Mouse (Mus musculus) liver (tissue): Measurements from ENCODE around the gene Ndufv2.
A peak's percentile ranks its signal among the peaks of the same experiment; 100 is the strongest.

Experiments
- DNase-seq: peaks from one replicate; pipeline ENCODE4 v3.0.0-alpha.2; 2020; ENCODE audit warnings: mixed read lengths

Gene Ndufv2

DNA sequence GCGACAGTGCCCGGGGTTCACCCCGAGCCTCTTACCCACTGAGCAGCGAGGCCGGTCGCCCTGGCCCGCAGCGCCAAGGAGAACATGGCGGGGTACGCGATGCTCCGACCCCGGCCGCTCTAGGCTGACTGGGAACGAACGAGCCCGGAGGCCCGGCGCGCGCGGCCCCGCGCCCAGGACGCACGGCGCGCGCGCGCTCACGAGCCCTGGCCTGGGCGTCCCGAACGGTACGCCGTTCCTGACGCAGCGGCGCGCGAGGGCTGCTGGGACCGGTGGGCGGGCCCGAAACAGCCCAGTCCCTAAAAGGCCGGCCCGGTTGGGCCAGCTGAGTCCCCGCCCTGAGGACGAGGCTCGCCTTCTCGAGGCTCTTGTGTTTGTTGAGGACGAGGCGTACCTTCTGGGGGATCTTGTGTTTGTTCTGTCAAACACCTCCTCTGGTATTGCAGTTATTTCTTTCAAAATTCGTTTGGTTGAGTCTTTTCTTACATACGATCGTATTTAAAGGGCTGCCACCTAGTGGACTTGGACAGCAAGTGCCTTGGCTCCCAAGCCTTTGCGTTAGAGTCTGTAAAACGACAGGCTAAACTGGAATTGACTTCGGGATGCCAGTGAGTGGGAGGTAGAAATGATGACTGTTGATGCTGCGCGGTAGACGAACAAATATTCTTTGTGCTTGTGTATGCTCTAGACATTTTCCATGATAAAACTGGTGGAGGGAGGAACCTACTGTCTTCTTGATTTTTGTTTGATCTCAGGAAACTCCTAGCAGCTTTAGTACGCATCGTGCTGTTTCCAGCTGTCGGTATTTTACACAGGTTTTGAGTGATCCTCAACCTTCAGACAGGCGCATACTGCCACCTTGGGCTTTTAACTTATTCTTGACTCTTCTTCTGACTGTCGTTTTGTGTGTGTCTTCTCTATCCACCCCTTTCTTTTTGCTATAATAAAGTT is at the start of gene Ndufv2:
TSS of gene Ndufv2 (minus strand) at position 180 of the 951 bp plus-strand sequence.
- DNase-seq, result peak; percentile 97

DNA sequence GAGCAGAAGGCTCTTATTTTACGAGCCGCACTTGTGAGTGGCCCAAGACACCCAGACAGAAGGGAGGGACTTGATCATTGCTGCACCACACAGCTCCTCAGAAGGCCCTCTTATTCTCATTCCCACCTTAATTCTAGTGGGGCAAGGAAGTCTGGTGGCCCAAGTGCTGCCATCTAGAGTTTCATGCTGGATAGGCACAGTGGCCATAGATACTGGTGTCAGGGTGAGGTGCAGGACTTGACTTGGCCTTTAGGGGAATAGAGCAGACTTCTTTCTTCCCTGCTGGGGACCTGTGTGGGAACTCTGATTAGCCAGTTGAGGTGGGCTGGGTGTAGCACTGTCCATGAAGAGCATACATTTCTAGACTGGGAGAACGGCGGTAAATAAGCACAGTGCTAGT is 29.9 kb upstream of the Ndufv2 start:
- no peak for DNase-seq

DNA sequence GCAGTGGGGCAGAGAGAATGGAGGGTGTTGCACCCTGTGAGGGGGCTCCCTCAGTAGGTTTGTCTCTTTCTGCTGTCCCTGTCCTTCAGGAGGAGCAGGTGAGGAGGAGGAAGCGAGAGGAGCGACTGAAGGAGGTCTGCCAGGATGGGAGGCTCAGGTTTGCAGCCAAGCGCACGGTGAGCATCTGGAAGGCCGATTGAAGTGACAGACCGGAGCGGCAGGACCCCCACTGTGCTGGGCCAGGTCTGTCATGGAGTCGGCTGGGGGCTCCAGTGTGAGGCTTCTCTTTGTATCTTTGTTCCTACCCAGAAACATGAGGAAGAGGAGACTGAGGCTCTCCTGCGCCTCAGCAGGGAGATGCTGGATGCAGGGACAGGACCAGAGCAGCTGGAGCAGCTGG is 29.0 kb upstream of the Ndufv2 start:
- DNase-seq, result no peak

DNA sequence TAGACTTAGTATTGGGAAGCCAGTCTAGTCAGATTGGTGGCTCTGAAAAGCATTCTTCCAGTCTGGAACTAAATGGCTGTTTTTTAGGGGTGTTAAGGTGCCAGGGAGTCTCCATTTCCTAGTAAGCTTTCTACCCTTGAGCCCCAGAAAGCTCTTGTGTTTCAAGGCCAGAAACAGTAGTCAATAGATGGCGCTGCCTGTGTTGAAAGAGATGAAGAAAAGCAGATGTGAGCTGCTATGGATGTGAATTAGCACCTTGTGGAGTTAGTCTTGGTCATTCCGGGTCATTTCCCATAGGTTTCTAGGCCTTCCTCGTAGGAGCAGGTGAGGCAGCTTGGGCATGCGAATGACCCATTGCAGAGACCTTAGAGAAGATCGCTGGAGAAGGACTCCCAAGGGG is 23.9 kb upstream of the Ndufv2 start:
- DNase-seq, result no peak

DNA sequence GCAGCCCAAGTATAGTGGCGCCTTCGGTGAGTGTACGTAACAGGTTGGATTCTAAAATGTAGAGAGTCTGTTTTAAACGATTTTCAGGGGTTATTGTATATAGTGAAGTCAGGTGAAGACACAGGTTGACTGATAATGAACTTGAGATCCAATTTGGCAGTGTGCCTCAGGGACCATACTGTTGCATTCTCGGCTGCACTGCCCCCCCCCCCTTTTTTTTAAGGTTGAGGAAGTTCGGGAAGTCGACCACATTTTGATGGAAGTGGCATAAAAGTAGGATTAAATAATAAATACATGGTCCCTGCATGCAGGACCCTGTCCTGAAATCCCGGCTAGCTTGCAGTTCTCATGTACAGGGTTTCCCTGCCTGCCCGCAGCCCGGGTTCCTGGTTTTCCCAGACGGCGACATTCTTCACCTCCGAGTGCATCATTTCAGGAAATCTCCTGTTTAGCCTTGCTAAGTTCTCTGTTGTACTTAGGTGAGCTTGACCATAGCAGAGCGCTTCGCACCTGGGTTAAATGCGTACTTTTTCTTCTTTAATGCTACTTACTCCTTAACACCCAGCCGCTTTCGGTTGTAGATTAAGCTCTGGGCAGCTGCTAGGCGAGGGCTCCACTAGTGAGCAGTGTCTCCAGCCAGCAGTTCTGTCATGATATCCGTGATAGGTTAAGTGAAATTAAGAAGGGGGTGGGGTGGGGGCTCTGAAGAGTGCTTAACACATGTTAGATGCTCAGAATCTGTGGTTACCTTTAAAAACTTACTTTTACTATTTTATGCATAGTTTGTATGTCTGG is 22.7 kb upstream of the Ndufv2 start:
- DNase-seq, result peak; percentile 25

DNA sequence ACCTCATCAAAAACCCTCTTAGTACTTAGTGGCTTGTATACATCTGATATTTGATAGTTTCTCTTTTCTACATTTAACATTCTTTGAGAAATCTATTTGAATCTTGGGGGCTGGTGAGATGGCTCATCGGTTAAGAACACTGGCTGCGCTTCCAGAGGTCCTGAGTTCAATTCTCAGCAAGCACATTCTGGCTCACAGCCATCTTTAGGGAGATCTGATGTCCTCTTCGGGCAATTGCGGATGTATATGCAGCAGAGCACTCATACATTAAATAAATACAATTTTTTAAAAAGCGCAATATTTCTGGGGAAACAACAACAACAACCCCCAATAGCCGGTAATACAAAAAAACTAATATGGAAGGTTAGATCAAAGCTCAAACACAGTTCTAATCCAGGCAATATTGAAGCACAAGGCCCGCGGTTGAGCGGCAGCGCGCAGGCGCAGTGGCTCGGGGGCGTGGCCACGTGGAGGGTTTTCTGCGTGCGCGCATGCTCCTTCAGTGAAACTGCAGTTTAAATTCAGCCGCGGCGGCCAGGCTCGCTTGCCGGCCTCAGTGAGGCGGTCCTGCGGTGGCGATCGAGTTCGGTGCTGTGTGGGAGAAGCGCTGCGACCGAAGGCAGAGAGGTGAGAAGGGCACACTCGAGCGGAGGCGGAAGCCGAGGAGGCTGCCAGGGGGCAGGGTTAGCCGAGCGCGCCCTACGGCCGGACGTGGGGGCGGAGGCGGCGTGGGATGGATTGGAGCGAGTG is 21.9 kb upstream of the Ndufv2 start, which contains the start of gene Ddx11:
TSS of gene Ddx11 (plus strand) at position 455 of the 750 bp plus-strand sequence.
- peak; percentile 94 for DNase-seq

DNA sequence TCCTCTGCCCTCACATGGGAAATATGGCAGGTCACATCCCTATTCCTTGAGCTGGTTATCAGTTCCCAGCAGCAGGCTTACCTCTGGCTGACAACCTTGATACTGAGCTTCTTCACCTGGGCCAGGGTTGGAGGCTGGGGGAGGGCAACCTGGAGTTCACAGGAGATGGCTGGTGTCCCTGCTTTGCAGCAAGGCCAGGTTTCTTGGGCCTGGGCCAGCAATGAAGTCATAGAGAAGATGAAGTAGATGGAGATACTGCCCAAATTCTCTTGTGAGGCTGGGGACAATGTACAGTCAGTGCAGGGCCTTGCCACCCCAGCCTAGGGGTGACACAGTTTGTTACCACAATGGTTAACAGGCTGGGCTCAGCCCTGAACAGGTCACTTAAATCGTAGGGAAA is 19.3 kb upstream of the Ndufv2 start:
- no peak for DNase-seq

DNA sequence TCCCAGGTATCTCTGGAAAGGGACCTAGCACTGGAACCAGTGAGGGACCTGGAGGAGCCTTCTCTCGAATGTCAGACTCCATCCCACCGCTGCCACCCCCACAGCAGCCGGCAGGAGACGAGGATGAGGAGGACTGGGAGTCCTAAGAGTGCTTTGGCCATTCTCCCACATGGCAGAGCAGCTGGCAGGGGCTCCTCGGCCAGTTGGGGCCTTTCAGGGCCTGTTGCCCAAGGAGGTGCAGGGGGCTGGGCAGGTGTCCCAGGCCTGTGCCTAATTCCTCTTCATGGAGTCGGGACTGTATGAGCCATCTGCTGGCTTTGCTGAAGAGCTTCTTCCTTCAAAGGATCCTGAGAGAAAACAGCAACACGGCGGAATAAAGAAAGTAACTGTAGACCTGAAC is 17.6 kb upstream of the Ndufv2 start:
- no peak for DNase-seq

DNA sequence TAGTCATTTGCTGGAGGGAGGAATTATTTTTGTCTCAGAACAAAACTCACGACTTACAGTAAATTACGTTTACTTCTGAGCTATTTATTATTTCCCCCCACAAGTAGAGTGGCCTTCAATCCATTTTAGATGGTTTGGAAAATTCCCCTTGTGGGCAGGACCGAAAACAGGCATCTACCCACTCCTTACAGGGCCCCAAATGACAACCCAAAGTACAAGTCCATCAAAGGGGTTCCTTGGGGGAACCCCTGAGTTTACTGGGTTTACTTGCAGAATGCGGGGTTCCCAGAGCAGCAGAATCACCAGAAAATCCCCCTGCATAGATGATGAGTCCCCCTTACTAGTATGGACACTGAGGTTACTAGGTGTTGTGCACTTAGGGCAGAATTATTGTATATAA is 10.8 kb upstream of the Ndufv2 start:
- DNase-seq, result no peak

DNA sequence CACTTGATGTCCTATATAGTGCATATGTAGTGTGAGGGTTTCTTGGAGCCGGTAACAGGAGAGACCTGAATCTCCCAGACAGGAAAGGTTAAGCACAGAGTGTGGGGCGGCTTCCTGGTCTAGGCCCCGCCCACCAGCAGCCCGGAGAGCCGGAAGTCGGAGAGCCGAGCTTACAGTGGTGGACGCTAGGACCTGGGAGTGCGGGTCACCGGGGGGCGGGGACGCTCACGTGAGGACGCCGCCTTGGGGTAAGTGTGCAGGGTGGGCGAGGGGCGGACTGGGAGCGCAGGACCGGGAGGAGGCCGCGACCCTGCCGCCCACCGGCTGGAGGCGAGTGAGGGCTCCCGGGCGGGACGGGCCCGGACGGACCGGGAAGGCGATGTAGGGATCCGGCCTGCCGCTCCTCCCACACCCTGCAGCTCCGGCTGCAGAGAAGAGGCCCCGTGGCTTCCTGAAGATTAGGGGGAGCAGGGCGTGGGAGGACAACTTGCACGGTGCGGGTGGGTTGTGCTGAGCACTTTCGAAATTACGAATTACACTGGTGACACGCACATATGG is 10.1 kb upstream of the Ndufv2 start, which contains the start of gene Washc1:
TSS of gene Washc1 (plus strand) at position 144 of the 558 bp plus-strand sequence.
- peak; percentile 95 for DNase-seq

DNA sequence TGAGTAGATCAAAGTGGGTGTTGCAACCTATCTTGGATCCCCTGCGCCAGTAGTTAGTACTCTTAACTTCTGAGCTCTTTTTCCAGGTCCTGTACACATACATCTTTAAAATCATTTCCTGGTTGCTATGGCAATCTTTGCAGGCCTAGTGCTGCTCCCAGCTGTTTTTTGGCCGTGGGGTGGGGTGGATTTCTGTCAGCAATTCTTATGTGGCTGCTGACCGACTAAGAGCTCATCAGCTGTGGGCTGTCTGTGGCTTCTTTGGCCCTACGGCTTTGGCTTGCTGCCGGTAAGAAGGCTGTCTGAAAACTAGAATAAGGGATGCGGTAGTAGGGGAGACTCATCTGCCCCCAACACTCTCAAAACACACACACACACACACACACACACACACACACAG is 9.4 kb upstream of the Ndufv2 start:
- no peak for DNase-seq

DNA sequence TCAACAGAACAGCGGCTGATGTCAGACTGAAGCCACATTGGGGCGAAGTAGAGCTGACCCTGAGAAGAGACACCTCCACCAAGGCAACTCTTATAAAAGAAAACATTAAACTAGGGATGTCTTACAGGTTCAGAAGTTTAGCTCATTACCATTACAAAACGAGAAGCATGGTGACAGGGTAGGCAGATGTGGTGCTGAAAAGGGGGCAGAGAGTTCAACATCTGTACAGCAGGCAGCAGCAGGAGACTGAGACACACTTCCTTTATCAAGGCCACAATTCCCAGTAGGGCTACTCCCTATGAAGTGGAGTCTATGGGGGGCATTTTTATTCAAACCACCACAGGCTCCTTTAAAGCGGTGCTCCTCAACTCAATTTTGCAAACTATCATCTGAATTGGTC is 6.8 kb upstream of the Ndufv2 start:
- no peak for DNase-seq

DNA sequence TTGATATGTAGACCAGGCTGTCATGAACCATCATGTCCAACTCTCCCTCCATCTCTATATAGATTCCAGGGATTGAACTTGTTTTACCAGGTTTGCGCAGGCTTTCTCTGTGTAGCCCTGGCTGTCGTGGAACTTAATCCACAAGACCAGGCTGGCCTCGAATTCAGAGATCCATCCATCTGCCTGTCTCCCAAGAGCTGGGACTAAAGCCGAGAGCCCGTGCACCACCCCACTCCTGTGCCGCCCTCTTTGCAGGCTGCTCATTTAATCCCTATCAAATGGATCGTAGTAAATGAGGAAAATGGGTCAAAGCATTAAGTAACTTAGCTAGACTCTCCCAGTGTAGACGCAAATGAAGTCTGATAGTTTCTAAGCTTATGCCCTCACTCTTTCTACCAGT is 6.1 kb upstream of the Ndufv2 start:
- no peak for DNase-seq

DNA sequence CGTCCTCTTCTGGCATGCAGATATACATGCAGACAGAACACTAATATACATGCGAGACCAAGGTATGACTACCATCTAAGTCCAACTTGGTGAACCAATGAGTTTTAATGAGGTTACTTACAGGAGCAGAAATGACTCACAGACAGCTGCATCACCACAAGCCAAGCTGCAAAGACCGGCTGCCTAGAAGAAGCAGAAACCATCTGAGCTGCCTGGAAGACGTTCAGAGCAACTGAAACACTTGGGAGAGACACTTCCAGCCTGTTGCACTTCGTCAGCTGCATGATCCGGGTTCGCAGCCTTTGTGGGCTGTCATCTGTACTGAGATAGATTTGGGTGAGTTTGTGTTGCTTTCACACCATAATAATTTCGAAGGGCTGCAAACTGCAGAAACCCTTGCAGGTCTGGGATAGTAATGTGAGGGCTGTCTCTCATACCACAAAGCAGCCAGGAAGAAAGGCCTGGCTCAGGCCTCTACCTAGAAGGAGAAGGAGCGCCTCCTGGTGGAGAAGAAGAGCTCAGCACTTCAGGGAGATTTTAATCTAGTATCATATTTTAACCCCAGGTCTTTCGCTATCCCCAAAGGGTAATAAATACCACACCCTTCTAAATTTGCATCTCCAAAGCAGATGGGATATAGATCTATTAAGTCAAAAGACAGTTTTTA is 5.4 kb upstream of the Ndufv2 start:
- DNase-seq, result peak; percentile 64

DNA sequence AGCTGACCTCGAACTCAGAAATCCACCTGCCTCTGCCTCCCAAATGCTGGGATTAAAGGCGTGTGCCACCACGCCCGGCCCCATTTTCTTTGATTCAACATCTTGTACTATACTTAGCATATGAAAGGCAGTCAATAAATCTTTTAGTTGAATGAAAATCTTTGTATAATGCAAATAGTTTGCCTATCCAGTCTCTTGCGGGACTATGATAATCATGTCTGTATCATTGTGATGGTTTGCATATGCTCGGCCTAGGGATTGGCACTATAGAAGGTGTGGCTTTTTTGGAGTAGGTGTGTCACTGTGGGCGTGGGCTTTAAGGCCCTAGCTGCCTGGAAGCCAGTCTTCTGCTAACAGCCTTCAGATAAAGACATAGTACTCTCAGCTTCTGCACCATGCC is 2.7 kb upstream of the Ndufv2 start:
- DNase-seq, result no peak

DNA sequence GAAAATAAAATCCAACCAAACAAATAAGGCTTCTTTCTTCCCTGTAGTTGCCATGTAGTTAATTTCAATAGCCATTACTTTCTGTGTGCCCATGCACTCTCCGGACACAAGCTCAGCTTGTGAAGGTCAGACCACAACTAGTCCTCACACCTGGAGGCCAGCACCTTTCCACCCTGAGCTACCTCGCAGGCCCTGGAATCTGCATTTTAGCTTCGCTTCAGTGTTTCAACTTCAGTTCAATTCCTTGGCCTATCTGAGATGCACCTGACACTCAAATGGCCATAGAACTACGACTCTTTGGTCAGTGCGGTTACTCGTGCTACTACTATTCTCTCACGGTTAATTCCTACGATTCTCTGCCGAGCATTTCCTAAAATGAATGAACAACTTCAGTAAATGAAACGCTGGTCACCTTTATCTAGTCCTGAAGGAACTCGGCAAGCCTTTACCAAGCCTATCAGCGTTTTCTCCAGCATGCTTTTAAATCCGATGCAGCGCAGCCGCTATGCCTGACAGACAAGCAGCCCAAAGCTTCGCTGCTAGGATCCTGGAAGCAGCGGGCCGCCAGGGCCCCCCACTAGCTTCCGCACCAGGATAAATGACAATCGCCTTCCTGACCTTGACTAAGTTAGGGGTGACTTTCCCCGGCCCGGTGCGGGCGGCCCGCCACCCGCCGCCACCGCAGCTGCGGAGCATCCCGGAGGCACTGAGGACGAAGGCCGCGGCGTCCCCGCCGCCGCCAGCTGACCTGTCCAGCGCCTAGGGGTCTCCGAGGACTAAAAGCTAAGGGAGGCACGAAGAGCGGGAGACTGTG is 586 bp downstream of the Ndufv2 start:
- peak; percentile 57 for DNase-seq

DNA sequence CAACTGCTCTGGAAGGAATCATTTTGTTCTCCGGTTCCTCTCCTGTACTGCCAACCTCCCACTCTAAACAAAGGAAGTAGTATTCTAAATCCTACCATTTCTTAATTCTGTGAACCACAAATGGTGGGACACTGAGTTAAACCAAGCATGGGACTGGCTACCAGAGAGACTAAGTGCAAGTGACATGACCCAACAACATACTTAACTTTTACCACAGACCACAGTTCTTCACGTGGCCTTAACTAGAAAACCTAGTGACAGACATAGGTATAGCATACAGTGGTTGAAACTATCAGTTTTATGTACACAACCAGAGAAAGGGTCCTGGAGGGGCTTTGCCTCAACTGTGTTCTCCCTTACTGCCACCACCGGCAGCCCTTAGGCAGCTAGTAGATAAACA is 8.7 kb downstream of the Ndufv2 start:
- no peak for DNase-seq

DNA sequence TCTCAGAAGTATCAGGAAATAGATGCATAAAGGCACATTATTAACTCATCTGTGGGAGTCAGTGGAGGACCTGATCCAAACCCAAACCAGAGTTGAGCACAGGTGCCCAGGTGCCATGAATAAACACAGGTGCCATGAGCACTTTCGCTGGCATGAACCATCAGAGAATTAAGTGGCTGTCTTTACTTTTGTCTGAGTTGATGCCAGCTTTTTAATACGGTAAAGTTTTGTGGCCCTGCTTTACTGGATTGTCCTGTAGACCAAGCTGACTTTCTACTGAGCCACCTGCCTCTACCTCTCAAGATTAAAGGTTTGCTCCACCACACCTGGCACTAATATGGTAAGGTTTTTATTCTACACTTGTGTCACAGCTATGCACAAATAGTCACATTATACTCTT is 9.3 kb downstream of the Ndufv2 start:
- no peak for DNase-seq

DNA sequence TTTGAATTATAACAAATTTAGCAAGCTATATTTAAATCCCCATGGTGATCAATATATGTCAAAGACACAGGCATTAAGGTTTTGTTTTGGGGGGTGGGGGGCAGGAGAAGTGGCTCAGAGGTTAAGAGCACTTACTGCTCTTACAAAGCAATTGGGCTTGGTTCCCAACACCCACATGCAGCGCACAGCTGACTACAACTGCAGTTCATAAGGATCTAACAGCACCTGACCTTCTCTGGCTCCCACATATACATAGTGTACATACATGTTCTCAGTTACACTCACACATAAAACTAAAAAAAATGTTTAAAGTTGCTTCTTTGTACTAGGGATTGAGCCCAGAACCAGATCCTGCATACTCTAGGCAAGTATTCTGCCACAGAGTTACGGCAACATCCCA is 10.0 kb downstream of the Ndufv2 start:
- no peak for DNase-seq

DNA sequence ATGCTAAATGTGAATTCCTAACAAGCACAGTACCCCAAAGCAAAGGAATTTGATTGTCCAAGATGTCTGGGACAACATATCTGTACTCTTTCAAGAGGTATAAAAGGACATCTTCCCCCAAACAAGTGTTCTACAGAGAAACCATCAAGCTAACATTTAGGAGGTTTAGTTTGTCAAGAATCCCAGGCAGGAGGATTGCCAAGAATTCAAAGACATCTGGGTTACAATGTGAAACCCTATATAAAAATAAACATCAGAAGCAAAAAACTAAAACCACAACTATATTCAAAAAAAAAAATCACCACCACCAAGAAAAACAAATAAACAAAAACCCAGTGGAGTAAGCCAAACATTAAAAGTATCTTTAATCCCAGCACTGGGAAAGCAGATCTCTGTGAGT is 11.1 kb downstream of the Ndufv2 start:
- DNase-seq, result no peak

DNA sequence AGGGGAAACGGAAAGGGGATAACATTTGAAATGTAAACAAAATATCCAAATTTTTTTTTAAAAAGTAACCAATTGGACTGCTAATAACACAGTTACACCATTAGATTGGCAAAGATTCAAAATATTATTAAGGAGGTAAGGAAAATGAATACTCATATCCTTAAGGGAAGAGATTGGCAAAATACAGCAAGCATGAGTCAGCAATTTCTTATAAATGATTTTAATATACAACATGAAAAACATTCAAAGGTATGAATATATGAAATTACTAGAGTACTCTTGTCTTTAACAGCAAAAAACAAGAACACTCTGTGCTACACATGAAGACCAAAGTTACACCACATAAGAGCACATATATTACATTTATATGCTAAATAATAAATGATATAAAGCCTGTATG is 16.3 kb downstream of the Ndufv2 start:
- DNase-seq, result no peak
